Mouse (Mus musculus) brain, embryonic 14.5 days (tissue): ENCODE data around the gene 2210016F16Rik.

Experiments
- CTCF ChIP-seq: fragments of 200-500 bp; IDR thresholded peaks from 2 replicates; pipeline ENCODE4 v1.5.1; 2012; ENCODE audit warnings: inconsistent platforms, mild to moderate bottlenecking, moderate library complexity, borderline replicate concordance; ENCODE audit not compliant: insufficient read depth, insufficient read length; ENCODE audit errors: extremely low read depth
- POLR2A ChIP-seq: fragments of 200-500 bp; IDR thresholded peaks from 2 replicates; pipeline ENCODE4 v1.6.1; 2012; ENCODE audit warnings: mild to moderate bottlenecking, inconsistent platforms, borderline replicate concordance; ENCODE audit not compliant: poor library complexity, insufficient read depth, insufficient read length, severe bottlenecking; ENCODE audit errors: extremely low read depth

GRCm38 (mm10) chr13:58359304-58359653 lies 25.7 kb downstream of the 2210016F16Rik start:
- TF ChIP-seq CTCF: no peak
- TF ChIP-seq POLR2A: no peak
